Mouse (Mus musculus): ENCODE measurements around the gene Morc1.

DNA sequence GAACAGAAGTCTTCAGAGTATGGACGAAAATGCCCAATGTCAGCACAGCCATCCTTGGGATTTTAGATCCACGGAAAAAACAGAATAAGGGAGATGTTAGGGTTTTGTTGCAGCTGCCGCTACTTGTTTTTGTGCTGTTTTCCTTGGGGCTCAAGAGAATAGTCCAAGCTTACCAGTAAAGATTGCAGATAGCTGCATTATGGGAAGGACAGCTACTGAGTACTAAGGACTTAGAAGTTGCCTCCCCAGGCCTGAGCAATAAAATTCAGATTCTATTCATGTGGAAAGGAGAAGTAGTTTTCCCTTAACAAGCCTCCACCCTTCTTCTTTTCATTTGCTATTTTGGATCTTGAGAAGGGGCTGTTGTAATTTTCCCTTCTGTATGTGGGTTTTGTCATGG is 177.2 kb downstream of the Morc1 start:
- TF ChIP-seq TCF3 (IDR thresholded peaks at IDR 0.05; ENCODE audit: insufficient read length, low read depth) (no peak), POLR2A (IDR thresholded peaks at IDR 0.05; ENCODE audit: insufficient read length, low read depth) (no peak), MYOD1 (IDR thresholded peaks at IDR 0.05; ENCODE audit: control insufficient read depth in 1 of 3, insufficient read length in 2 of 3, low read depth in 2 of 3) (no peak), USF1 (IDR thresholded peaks at IDR 0.05; ENCODE audit: low read depth) (no peak), MAX (IDR thresholded peaks at IDR 0.05; ENCODE audit: low read depth) (no peak), E2F4 (IDR thresholded peaks at IDR 0.05; ENCODE audit: insufficient read depth) (no peak), MYOG (IDR thresholded peaks at IDR 0.05; ENCODE audit: control insufficient read depth in 1 of 3, insufficient read depth in 1 of 3, insufficient read length in 2 of 3, low read depth in 2 of 3) (no peak), TCF12 (IDR thresholded peaks at IDR 0.05; ENCODE audit: insufficient read depth, poor library complexity, severe bottlenecking) (no peak), POLR2AphosphoS2 (IDR thresholded peaks at IDR 0.05; ENCODE audit: insufficient read length, low read depth) (no peak), SRF (IDR thresholded peaks at IDR 0.05; ENCODE audit: control insufficient read depth, insufficient read length, low read depth) (no peak)
